Mouse (Mus musculus) kidney, postnatal 4 days (tissue): ENCODE results near the gene Enpp1.

Source experiments
- DNase-seq, 2 experiments: peaks; one replicate each; pipeline ENCODE4 v3.0.0; 2021; ENCODE audit warnings: mixed read lengths in 2 of 2

Gene Enpp1

GRCm38 (mm10) chr10:24711480-24712366 lies at the start of gene Enpp1:
TSS of gene Enpp1 (minus strand) at chr10:24712159.
- DNase-seq = peak; percentile 84 to 90

GRCm38 (mm10) chr10:24758326-24758915 lies 46.5 kb upstream of the Enpp1 start:
- DNase-seq = no peak

GRCm38 (mm10) chr10:24754874-24755540 lies 43.0 kb upstream of the Enpp1 start:
- no peak for DNase-seq

GRCm38 (mm10) chr10:24754251-24754835 lies 42.4 kb upstream of the Enpp1 start:
- no peak for DNase-seq

- DNase-seq = no peak
Measured at GRCm38 (mm10) chr10:24753536-24754250, 41.7 kb upstream of the Enpp1 start.

GRCm38 (mm10) chr10:24742950-24743487 lies 31.1 kb upstream of the Enpp1 start:
- no peak for DNase-seq

- no peak for DNase-seq
Measured at GRCm38 (mm10) chr10:24741229-24742198, 29.6 kb upstream of the Enpp1 start.

GRCm38 (mm10) chr10:24739171-24739570 lies 27.2 kb upstream of the Enpp1 start:
- no peak for DNase-seq

GRCm38 (mm10) chr10:24738456-24738855 lies 26.5 kb upstream of the Enpp1 start:
- DNase-seq = no peak

GRCm38 (mm10) chr10:24735027-24735777 lies 23.2 kb upstream of the Enpp1 start:
- no peak for DNase-seq

- DNase-seq = no peak
Measured at GRCm38 (mm10) chr10:24727478-24727877, 15.5 kb upstream of the Enpp1 start.

GRCm38 (mm10) chr10:24725197-24725596 lies 13.2 kb upstream of the Enpp1 start:
- DNase-seq = no peak

- no peak for DNase-seq
Measured at GRCm38 (mm10) chr10:24721841-24722240, 9.9 kb upstream of the Enpp1 start.

GRCm38 (mm10) chr10:24719383-24719782 lies 7.4 kb upstream of the Enpp1 start:
- DNase-seq = no peak

GRCm38 (mm10) chr10:24718720-24719119 lies 6.8 kb upstream of the Enpp1 start:
- no peak for DNase-seq

GRCm38 (mm10) chr10:24718058-24718457 lies 6.1 kb upstream of the Enpp1 start:
- no peak for DNase-seq

- DNase-seq = no peak
Measured at GRCm38 (mm10) chr10:24716232-24716631, 4.3 kb upstream of the Enpp1 start.

GRCm38 (mm10) chr10:24712901-24713300 lies 942 bp upstream of the Enpp1 start:
- DNase-seq = no peak

GRCm38 (mm10) chr10:24712367-24712761 lies 405 bp upstream of the Enpp1 start:
- DNase-seq = no peak

- peak; percentile 16 to 34 for DNase-seq
Measured at GRCm38 (mm10) chr10:24711071-24711470, 888 bp downstream of the Enpp1 start.
